Mouse (Mus musculus): ENCODE data around the gene Fam32a.

Fam32a gene

GRCm38 (mm10) chr8:72219541-72220363 lies at the start of gene Fam32a:
Gene Fam32a, plus strand, starts transcription at chr8:72219730.
- peak; percentile 91 for DNase-seq

GRCm38 (mm10) chr8:72177346-72177925 lies 42.1 kb upstream of the Fam32a start:
- peak; percentile 89 for DNase-seq

- DNase-seq, result no peak
Observed at GRCm38 (mm10) chr8:72183554-72184202, 35.9 kb upstream of the Fam32a start.

- DNase-seq, result no peak
Observed at GRCm38 (mm10) chr8:72187793-72188331, 31.7 kb upstream of the Fam32a start.

GRCm38 (mm10) chr8:72189417-72190214 lies 29.9 kb upstream of the Fam32a start, which contains the start of gene Hsh2d:
Gene Hsh2d, plus strand, starts transcription at chr8:72189638.
- DNase-seq, result peak; percentile 42

- DNase-seq, result no peak
Observed at GRCm38 (mm10) chr8:72190215-72190539, 29.4 kb upstream of the Fam32a start.

- no peak for DNase-seq
Observed at GRCm38 (mm10) chr8:72192065-72192464, 27.5 kb upstream of the Fam32a start.

GRCm38 (mm10) chr8:72197997-72198396 lies 21.5 kb upstream of the Fam32a start:
- DNase-seq, result no peak

- no peak for DNase-seq
Observed at GRCm38 (mm10) chr8:72208582-72208981, 10.9 kb upstream of the Fam32a start.

- DNase-seq, result no peak
Observed at GRCm38 (mm10) chr8:72210222-72210621, 9.3 kb upstream of the Fam32a start.

- no peak for DNase-seq
Observed at GRCm38 (mm10) chr8:72210710-72211109, 8.8 kb upstream of the Fam32a start.

GRCm38 (mm10) chr8:72211846-72212245 lies 7.7 kb upstream of the Fam32a start:
- no peak for DNase-seq

- no peak for DNase-seq
Observed at GRCm38 (mm10) chr8:72212751-72213150, 6.8 kb upstream of the Fam32a start, which contains the start of gene Cib3. Gene Cib3, minus strand, starts transcription at chr8:72212837.

- DNase-seq, result no peak
Observed at GRCm38 (mm10) chr8:72213536-72213935, 6.0 kb upstream of the Fam32a start, which contains the start of gene Gm11034. Gene Gm11034, minus strand, starts transcription at chr8:72213636.

GRCm38 (mm10) chr8:72215060-72215459 lies 4.5 kb upstream of the Fam32a start:
- DNase-seq, result peak; percentile 49

- no peak for DNase-seq
Observed at GRCm38 (mm10) chr8:72215871-72216270, 3.7 kb upstream of the Fam32a start.

- DNase-seq, result no peak
Observed at GRCm38 (mm10) chr8:72218781-72219540, 569 bp upstream of the Fam32a start.

- DNase-seq, result no peak
Observed at GRCm38 (mm10) chr8:72220758-72221157, 1.2 kb downstream of the Fam32a start.

- DNase-seq, result no peak
Observed at GRCm38 (mm10) chr8:72222656-72223055, 3.1 kb downstream of the Fam32a start.

GRCm38 (mm10) chr8:72239499-72240402 lies 20.2 kb downstream of the Fam32a start, which contains the start of gene Ap1m1:
Gene Ap1m1, plus strand, starts transcription at chr8:72240018.
- peak; percentile 98 for DNase-seq

GRCm38 (mm10) chr8:72240403-72240763 lies 20.9 kb downstream of the Fam32a start:
- no peak for DNase-seq

All from lung, postnatal 14 days (tissue).